Mouse (Mus musculus) thymus, adult 2 months (tissue): Measurements from ENCODE around the gene Hax1. TPM values are rescaled to one million over a fixed set of nuclear protein-coding genes. Genes with fewer than 3 reads are reported as not detected.

Experiments
- DNase-seq: peaks from one replicate; pipeline ENCODE4 v3.0.0; 2021
- H3K27ac ChIP-seq: fragments of 200-500 bp; 2 replicates; pipeline ENCODE4 v1.5.1; 2012; ENCODE audit warnings: low read length, control low read depth; ENCODE audit not compliant: control insufficient read depth, insufficient read depth
- H3K27me3 ChIP-seq: fragments of 200-500 bp; 2 replicates; pipeline ENCODE4 v1.6.1; 2012; ENCODE audit warnings: mild to moderate bottlenecking, low read length, moderate library complexity, mixed read lengths; ENCODE audit not compliant: control insufficient read depth, insufficient read depth
- H3K36me3 ChIP-seq: fragments of 200-500 bp; 2 replicates; pipeline ENCODE4 v1.6.1; 2012; ENCODE audit warnings: mild to moderate bottlenecking, low read length, moderate library complexity; ENCODE audit not compliant: control insufficient read depth, insufficient read depth
- H3K4me1 ChIP-seq: fragments of 200-500 bp; replicated peaks from 2 replicates; pipeline ENCODE4 v1.6.1; 2012; ENCODE audit warnings: low read length; ENCODE audit not compliant: control insufficient read depth, insufficient read depth
- H3K4me3 ChIP-seq: fragments of 200-500 bp; 2 replicates; pipeline ENCODE4 v1.5.1; 2012; ENCODE audit warnings: mild to moderate bottlenecking, low read length, control low read depth, moderate library complexity; ENCODE audit not compliant: control insufficient read depth, insufficient read depth
- CTCF ChIP-seq: fragments of 200-500 bp; IDR thresholded peaks from 2 replicates; pipeline ENCODE4 v1.5.1; 2012; ENCODE audit warnings: mild to moderate bottlenecking, control low read depth, low read length, moderate library complexity, borderline replicate concordance; ENCODE audit not compliant: control insufficient read depth, poor library complexity, insufficient read depth; ENCODE audit errors: extremely low read depth
- POLR2A ChIP-seq: fragments of 200-500 bp; IDR thresholded peaks from 2 replicates; pipeline ENCODE4 v1.6.1; 2012; ENCODE audit warnings: mild to moderate bottlenecking, low read length, control low read depth, moderate library complexity; ENCODE audit not compliant: control insufficient read depth, poor library complexity, insufficient read depth; ENCODE audit errors: extremely low read depth
- WGBS: fragments of 180-500 bp; shearing (Covaris S2); methylation state at CpG from one replicate; pipeline ENCODE4 v1.1.7; 2018; 5-methylcytosine and 5-hydroxymethylcytosine counted together
- polyA plus RNA-seq: library from polyadenylated mRNA; depleted of rRNA; stranded (reverse); fragments of >200 nt; gene quantifications from 2 replicates; pipeline ENCODE4 v1.2.3, GENCODE M21; 2012

The Hax1 gene
- polyA plus RNA-seq, 1 experiment = 61.4 TPM

DNA sequence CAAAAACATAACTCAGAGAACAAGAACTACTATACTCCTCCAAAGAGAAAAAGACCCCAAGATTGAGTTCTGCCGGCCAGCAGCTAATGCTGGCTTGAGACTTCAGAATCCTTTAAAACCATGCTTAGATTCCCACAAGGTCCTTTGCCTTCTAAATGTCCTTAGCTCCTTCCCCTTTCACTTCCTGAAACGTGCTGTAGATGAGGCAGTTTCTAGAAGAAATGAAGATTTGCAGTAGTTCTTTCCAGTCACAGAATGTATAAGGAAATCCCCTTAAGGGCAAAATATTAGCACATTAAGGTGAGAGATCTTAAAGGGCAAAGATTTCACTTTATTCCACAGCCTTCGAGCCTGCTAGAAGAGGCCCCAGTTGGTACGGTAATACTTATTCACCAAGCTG is 1.2 kb upstream of the Hax1 start:
- 87% methylated on average over 4 of the region's 4 CpGs for WGBS
- Histone ChIP-seq H3K4me3 (no peak overlapping the region), H3K4me1 (peaks cover 11% of the 10 kb centered on the region), H3K36me3 (peaks cover 13% of the 10 kb centered on the region), H3K27ac (no peak overlapping the region), H3K27me3 (no peaks in the 10 kb centered on the region)
- TF ChIP-seq CTCF (no peak), POLR2A (no peak)
- no peak for DNase-seq

DNA sequence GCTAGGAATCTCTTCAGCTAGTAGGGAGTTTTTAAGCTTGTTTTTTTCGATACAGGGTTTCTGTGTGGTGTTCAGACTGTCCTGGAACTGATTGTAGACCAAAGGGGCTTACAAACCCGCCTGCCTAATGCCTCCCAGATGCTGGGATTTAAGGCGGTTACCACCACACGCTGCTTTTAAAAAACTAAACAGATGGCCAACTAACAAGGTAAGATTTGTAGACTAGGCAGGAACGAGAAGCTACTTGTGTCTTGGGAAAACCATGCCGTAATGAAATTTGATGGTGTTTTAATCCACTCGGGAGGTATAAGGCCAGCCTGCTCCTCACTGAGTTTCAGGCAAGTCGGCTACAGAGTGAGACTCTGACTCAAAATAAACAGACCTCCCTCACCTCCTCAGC is 510 bp upstream of the Hax1 start:
- no peak for DNase-seq
- H3K27ac ChIP-seq = 0 out of 2 replicates have a peak overlapping the region, but pooled peaks have one; percentile 3
- H3K4me3 ChIP-seq = no peak overlapping the region
- TF ChIP-seq POLR2A = no peak
- no peak for TF ChIP-seq CTCF
- H3K4me1 ChIP-seq = peaks cover 11% of the 10 kb centered on the region
- WGBS = 27% methylated on average over 8 of the region's 8 CpGs
- H3K36me3 ChIP-seq = peaks cover 18% of the 10 kb centered on the region
- H3K27me3 ChIP-seq = no peaks in the 10 kb centered on the region

DNA sequence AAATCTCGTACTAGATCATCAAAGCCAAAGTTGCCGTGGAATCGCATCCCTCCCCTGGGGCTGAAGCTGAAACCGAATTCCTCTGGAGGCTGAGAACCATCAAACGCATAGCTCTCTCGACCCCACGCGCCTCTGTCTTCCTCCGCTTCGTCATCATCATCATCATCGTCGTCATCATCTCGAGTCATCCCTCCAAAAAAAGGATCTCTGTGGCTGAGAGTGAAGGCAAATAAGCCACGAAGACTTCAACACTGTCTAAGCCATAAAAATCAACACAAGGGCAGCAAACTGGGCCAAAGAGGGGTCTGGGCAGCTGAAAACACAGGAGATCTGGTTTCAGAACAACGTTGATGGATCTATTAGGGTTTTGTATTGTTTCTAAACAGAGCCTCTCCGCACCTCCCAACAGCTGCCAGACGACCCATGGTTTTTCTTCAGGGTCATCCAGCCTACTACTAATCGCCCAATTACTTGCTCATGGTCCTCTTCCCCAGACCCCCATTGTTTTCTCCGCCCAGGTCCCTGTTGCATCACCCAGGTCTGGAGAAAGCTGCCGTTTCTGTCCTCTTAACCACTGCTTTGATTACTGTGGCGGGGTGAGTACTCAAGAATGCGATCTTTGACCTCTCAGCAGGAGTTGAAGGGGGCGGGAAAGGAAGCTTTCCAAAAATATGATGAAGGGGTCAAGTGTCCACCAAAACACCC is 637 bp downstream of the Hax1 start:
- TF ChIP-seq CTCF (no peak), POLR2A (no peak)
- Histone ChIP-seq H3K4me3 (peak overlapping the region; percentile 61), H3K36me3 (peaks cover 14% of the 10 kb centered on the region), H3K4me1 (peaks cover 11% of the 10 kb centered on the region), H3K27me3 (no peaks in the 10 kb centered on the region), H3K27ac (no peak overlapping the region)
- WGBS = 20% methylated on average over 23 of the region's 23 CpGs
- DNase-seq = no peak

DNA sequence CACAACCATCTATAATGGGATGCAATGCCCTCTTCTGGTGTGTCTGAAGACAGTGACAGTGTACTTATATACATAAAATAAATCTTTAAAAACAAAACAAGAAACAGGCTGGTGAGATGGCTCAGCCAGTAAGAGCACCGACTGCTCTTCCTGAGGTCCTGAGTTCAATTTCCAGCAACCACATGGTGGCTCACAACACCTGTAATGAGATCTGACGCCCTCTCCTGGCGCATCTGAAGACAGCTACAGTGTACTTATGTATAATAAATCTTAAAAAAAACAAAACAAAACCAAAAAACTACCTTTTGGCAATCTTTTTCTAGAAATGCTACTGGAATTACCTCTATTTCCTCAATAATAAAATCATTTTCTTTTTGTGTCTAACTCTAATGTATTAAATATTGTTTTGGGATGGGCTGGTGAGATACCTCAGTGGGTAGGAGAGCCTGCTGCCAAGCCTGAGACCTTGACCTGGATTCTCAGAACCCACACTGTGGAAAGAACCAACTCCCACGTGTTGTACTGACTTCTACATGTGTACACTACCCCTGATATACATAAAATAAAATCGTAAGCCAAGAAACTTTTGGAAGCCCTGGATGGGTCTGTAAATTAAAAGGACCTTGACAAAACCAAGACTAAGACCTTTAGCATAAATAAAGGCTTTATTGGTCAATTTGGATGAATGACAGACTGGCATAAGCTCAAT is 3.6 kb downstream of the Hax1 start:
- Histone ChIP-seq H3K27ac (no peak overlapping the region), H3K4me3 (no peak overlapping the region), H3K36me3 (peaks cover 8% of the 10 kb centered on the region; the same call in 1 of the 2 replicates), H3K4me1 (peaks cover 11% of the 10 kb centered on the region), H3K27me3 (no peaks in the 10 kb centered on the region)
- TF ChIP-seq POLR2A (no peak), CTCF (no peak)
- no peak for DNase-seq
- 96% methylated on average over 5 of the region's 5 CpGs for WGBS

DNA sequence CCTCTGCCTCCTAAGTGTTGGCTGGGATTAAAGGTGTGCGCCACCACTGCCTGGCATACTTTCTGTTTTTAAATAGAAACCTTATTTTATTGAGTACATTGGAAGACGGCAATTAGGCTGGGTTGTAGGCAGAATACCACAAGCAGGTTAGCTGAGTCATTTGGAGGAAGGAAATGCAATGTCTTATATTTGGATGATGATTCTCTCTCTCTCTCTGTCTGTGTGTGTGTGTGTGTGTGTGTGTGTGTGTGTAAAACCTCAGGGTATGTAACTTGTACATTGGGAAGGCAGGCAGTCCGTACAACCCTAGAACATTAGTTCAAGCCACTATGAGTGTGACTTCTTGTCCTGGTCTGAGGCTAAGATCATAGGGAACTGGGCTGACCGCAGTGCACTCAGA is 10.8 kb downstream of the Hax1 start:
- DNase-seq = no peak
- no peaks in the 10 kb centered on the region for H3K27me3 ChIP-seq
- no peak overlapping the region for H3K4me3 ChIP-seq
- no peaks in the 10 kb centered on the region for H3K4me1 ChIP-seq
- 16% methylated on average over 4 of the region's 4 CpGs for WGBS
- no peak for TF ChIP-seq CTCF
- TF ChIP-seq POLR2A = no peak
- H3K27ac ChIP-seq = no peak overlapping the region
- H3K36me3 ChIP-seq = no peaks in the 10 kb centered on the region

DNA sequence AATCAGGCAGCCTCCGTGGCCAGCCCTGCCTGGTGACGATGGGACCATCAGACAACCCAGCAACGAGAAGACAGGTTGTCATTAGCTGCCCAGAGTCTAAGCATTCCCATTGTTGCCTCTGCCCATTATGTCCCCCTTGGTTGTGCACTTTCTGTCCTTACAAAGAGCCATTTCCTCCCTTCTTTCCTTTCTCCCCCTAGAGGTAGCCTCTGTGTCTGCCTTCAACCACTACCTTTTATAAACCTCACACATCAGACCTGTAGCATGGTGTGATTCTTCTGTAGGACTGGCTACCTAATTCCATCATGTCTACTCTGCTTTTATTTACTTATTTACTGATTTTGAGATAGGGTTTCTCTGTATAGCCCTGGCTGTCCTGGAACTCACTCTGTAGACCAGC is 11.4 kb downstream of the Hax1 start:
- Histone ChIP-seq H3K4me1 (no peaks in the 10 kb centered on the region), H3K4me3 (no peak overlapping the region), H3K27ac (no peak overlapping the region), H3K36me3 (no peaks in the 10 kb centered on the region), H3K27me3 (no peaks in the 10 kb centered on the region)
- DNase-seq = no peak
- WGBS = 70% methylated on average over 3 of the region's 3 CpGs
- no peak for TF ChIP-seq POLR2A
- no peak for TF ChIP-seq CTCF

DNA sequence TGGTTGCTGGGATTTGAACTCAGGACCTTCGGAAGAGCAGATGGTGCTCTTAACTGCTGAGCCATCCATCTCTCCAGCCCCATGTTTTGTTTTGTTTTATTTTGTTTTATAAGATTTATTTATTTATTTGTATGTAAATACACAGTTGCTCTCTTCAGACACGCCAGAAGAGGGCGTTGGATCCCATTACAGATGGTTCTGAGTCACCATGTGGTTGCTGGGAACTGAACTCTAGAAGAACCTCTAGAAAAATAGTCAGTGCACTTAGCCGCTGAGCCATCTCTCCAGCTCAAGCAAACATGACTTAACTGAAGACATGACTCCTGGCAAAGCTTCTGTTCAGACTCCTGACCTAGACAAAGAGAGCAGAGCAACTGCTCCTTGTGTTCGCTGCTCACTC is 16.2 kb downstream of the Hax1 start:
- no peaks in the 10 kb centered on the region for H3K27me3 ChIP-seq
- 83% methylated on average over 5 of the region's 5 CpGs for WGBS
- H3K36me3 ChIP-seq = no peaks in the 10 kb centered on the region
- no peak overlapping the region for H3K4me3 ChIP-seq
- no peak for DNase-seq
- H3K4me1 ChIP-seq = no peaks in the 10 kb centered on the region
- H3K27ac ChIP-seq = no peak overlapping the region
- no peak for TF ChIP-seq POLR2A
- TF ChIP-seq CTCF = no peak

DNA sequence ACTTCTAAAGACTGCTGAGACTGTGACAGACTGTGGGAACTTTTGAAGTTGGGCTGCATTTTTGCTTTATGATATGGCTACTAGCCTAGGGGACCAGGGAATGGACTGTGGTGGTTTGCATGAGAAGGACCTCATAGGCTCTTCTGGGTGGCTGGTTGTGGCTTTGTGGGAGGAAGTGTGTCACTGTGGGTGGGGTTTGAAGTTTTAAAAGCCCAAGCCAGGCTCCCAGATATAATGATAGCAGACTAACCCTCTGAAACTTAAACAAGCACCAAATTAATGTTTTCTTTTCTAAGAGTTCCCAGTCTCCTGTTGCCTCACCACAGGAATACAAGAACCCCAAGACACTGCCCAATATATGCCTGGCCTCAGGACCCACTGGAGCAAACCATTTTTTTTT is 21.7 kb downstream of the Hax1 start:
- DNase-seq = no peak
- H3K4me1 ChIP-seq = no peaks in the 10 kb centered on the region
- no peak for TF ChIP-seq POLR2A
- no peak for TF ChIP-seq CTCF
- no peak overlapping the region for H3K27ac ChIP-seq
- no peaks in the 10 kb centered on the region for H3K36me3 ChIP-seq
- H3K4me3 ChIP-seq = no peak overlapping the region
- H3K27me3 ChIP-seq = no peaks in the 10 kb centered on the region
